Mouse (Mus musculus) small intestine, adult 2 months (tissue): ENCODE results near the gene H2-T24. TPM values are rescaled to one million over a fixed set of nuclear protein-coding genes. Genes with fewer than 3 reads are reported as not detected.

Source experiments
- H3K27ac ChIP-seq: fragments of 200-500 bp; 2 replicates; pipeline ENCODE4 v1.5.1; 2012; ENCODE audit warnings: low read depth, low read length, control low read depth, inconsistent platforms; ENCODE audit not compliant: insufficient read depth
- H3K27me3 ChIP-seq: fragments of 200-500 bp; 2 replicates; pipeline ENCODE4 v1.6.1; 2012; ENCODE audit warnings: mild to moderate bottlenecking, moderate library complexity, low read length, inconsistent platforms; ENCODE audit not compliant: control insufficient read depth, insufficient read depth
- H3K36me3 ChIP-seq: fragments of 200-500 bp; 2 replicates; pipeline ENCODE4 v1.6.1; 2012; ENCODE audit warnings: mild to moderate bottlenecking, low read length, control low read depth, inconsistent platforms; ENCODE audit not compliant: control insufficient read depth, insufficient read depth
- H3K4me1 ChIP-seq: fragments of 200-500 bp; 2 replicates; pipeline ENCODE4 v1.6.1; 2012; ENCODE audit warnings: low read length, inconsistent platforms, mixed read lengths; ENCODE audit not compliant: control insufficient read depth, insufficient read depth, insufficient read length
- H3K4me3 ChIP-seq: fragments of 200-500 bp; 2 replicates; pipeline ENCODE4 v1.5.1; 2012; ENCODE audit warnings: low read depth, mild to moderate bottlenecking, control low read depth, inconsistent platforms, low read length, moderate library complexity
- CTCF ChIP-seq: fragments of 200-500 bp; IDR thresholded peaks from 2 replicates; pipeline ENCODE4 v1.5.1; 2012; ENCODE audit warnings: low read depth, mild to moderate bottlenecking, control low read depth, inconsistent platforms, low read length, moderate library complexity, mixed read lengths; ENCODE audit not compliant: insufficient replicate concordance, insufficient read length; ENCODE audit errors: extremely low read depth
- POLR2A ChIP-seq: fragments of 200-500 bp; IDR thresholded peaks from 2 replicates; pipeline ENCODE4 v1.6.1; 2012; ENCODE audit warnings: low read depth, mild to moderate bottlenecking, control low read depth, inconsistent platforms, low read length, moderate library complexity
- WGBS: fragments of 180-500 bp; shearing (Covaris S2); methylation state at CpG from one replicate; pipeline ENCODE4 v1.1.7; 2018; 5-methylcytosine and 5-hydroxymethylcytosine counted together
- polyA plus RNA-seq: library from polyadenylated mRNA; depleted of rRNA; stranded (reverse); fragments of >200 nt; gene quantifications from 2 replicates; pipeline ENCODE4 v1.2.3, GENCODE M21; 2012; rRNA removed

The H2-T24 gene
- polyA plus RNA-seq, 1 experiment: 5.4 TPM

DNA sequence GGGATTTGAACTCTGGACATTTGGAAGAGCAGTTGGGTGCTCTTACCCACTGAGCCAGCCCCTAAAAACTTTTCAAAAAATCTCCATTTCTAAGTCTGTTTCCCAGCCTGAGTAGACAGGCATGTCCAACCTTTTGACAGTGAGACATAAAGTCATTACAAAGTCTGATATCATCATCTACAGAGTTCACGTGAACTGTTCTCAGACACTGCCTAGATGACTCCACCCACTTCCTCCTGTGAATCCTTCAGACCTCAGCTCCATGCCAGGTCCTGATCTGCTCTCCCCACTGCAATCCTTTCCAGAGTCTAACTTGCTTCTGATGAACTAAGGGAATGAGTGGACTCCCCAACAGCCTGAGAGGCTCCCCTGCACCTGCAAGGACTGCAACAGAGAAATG lies 48.2 kb downstream of the H2-T24 start:
- TF ChIP-seq CTCF (no peak), POLR2A (no peak)

GRCm38 (mm10) chr17:35969418-35970389 lies 50.7 kb downstream of the H2-T24 start, which contains the start of gene Abcf1:
TSS of gene Abcf1 (minus strand) at chr17:35969761.
- Histone ChIP-seq H3K27me3 (no peaks in the 10 kb centered on the region), H3K4me1 (peaks cover 10% of the 10 kb centered on the region; the same call in 1 of the 2 replicates), H3K27ac (peak within 1 kb of the TSS; percentile 87), H3K4me3 (peak within 1 kb of the TSS; percentile 85), H3K36me3 (peaks cover 10% of the 10 kb centered on the region)
- under 1% methylated on average over 68 of the region's 68 CpGs for WGBS
- no peak for TF ChIP-seq CTCF
- TF ChIP-seq POLR2A: peak; percentile 65

More for the DNA sequence above, 48.2 kb downstream of the H2-T24 start:
- H3K4me3 ChIP-seq: no peak overlapping the region
- H3K4me1 ChIP-seq: peaks cover 10% of the 10 kb centered on the region; the same call in 1 of the 2 replicates
- peaks cover 4% of the 10 kb centered on the region; the same call in 1 of the 2 replicates for H3K36me3 ChIP-seq
- WGBS: 9% methylated on average over 1 of the region's 1 CpGs
- H3K27ac ChIP-seq: no peak overlapping the region
- H3K27me3 ChIP-seq: no peaks in the 10 kb centered on the region

- TF ChIP-seq POLR2A (no peak), CTCF (no peak)
- no peaks in the 10 kb centered on the region for H3K27me3 ChIP-seq
- peaks cover 24% of the 10 kb centered on the region for H3K36me3 ChIP-seq
- H3K27ac ChIP-seq: no peak overlapping the region
- H3K4me1 ChIP-seq: peaks cover 10% of the 10 kb centered on the region; the same call in 1 of the 2 replicates
- no peak overlapping the region for H3K4me3 ChIP-seq
- 85% methylated on average over 2 of the region's 2 CpGs for WGBS
Observed at GRCm38 (mm10) chr17:35967621-35968020, 52.7 kb downstream of the H2-T24 start.

- 90% methylated on average over 10 of the region's 10 CpGs for WGBS
- no peaks in the 10 kb centered on the region for H3K27me3 ChIP-seq
- H3K4me3 ChIP-seq: no peak overlapping the region
- H3K4me1 ChIP-seq: peaks cover under 1% of the 10 kb centered on the region; the same call in 1 of the 2 replicates
- H3K36me3 ChIP-seq: peaks cover 64% of the 10 kb centered on the region
- H3K27ac ChIP-seq: no peak overlapping the region
- TF ChIP-seq POLR2A (no peak), CTCF (no peak)
Observed at GRCm38 (mm10) chr17:35963279-35963678, 57.1 kb downstream of the H2-T24 start.

DNA sequence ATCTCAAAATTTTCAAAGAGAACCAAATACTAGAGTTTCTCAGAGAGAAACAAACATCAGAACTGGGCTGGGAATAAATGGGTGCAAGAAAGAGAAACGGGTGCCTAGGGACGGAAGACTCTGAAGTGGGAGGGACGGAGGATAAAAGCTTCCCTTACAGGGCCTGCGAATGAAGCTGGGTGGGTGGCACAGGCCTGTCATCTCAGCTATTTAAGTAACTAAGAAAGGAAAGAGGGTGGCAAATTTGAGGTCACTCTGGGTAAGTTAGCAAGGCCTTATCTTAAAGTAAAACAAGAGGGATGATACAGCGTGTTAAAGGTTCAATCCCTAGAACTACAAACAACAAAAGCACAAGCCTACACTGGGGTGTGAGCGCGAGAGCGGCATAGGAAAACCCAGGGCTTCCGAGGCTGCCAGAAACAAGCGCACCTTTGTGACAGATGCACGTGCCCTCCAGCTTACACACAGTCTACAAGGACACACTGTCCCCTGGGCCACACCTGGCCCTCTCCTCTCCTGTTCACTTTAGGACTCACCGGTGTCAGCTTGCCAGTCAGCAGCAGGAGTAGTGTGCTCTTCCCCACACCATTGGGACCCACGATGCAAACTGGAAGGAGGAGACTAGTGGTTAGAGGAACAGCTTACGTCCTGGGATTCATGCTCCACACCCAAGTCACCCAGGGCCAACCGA lies 61.7 kb downstream of the H2-T24 start:
- no peaks in the 10 kb centered on the region for H3K4me1 ChIP-seq
- WGBS: 95% methylated on average over 15 of the region's 15 CpGs
- no peak for TF ChIP-seq POLR2A
- TF ChIP-seq CTCF: no peak
- H3K36me3 ChIP-seq: peaks cover 75% of the 10 kb centered on the region
- no peak overlapping the region for H3K27ac ChIP-seq
- no peaks in the 10 kb centered on the region for H3K27me3 ChIP-seq
- H3K4me3 ChIP-seq: no peak overlapping the region

Other genes with a start within 250 kb of the H2-T24 start
- gene Ier3, start 198.9 kb downstream of the H2-T24 start, polyA plus RNA-seq: 6.1 and 8.6 TPM in 2 replicates
- 33.4 and 53.2 TPM in 2 replicates for gene Flot1, start 197.3 kb downstream of the H2-T24 start, polyA plus RNA-seq
- gene Tubb5, start 182.3 kb downstream of the H2-T24 start, polyA plus RNA-seq: 82.8 and 157 TPM in 2 replicates
- gene Mdc1, start 179.0 kb downstream of the H2-T24 start, polyA plus RNA-seq: 1.7 and 3.2 TPM in 2 replicates
- 9.3 and 15.9 TPM in 2 replicates for gene Nrm, start 159.2 kb downstream of the H2-T24 start, polyA plus RNA-seq
- gene Ppp1r18, start 155.0 kb downstream of the H2-T24 start, polyA plus RNA-seq: 16.5 and 22.0 TPM in 2 replicates
- 47.0 and 64.3 TPM in 2 replicates for gene Dhx16, start 140.7 kb downstream of the H2-T24 start, polyA plus RNA-seq
- gene 2310061I04Rik, start 123.1 kb downstream of the H2-T24 start, polyA plus RNA-seq: 82.8 and 142 TPM in 2 replicates
- 24.7 and 56.1 TPM in 2 replicates for gene Atat1, start 110.5 kb downstream of the H2-T24 start, polyA plus RNA-seq
- gene Mrps18b, start 104.2 kb downstream of the H2-T24 start, polyA plus RNA-seq: 49.0 and 63.4 TPM in 2 replicates
- 15.1 and 33.3 TPM in 2 replicates for gene Ppp1r10, start 104.1 kb downstream of the H2-T24 start, polyA plus RNA-seq
- gene Abcf1, start 50.8 kb downstream of the H2-T24 start, polyA plus RNA-seq: 52.7 and 84.9 TPM in 2 replicates
- gene Gnl1, start 40.7 kb downstream of the H2-T24 start, polyA plus RNA-seq: 13.1 and 24.7 TPM in 2 replicates
- gene Prr3, start 40.3 kb downstream of the H2-T24 start, polyA plus RNA-seq: 5.5 and 7.8 TPM in 2 replicates
- gene H2-T23, start 12.3 kb upstream of the H2-T24 start, polyA plus RNA-seq: 268 and 784 TPM in 2 replicates
- 32.0 and 60.5 TPM in 2 replicates for gene H2-T22, start 22.2 kb upstream of the H2-T24 start, polyA plus RNA-seq
- not detected in 2 replicates for gene Gm6034, start 22.4 kb upstream of the H2-T24 start, polyA plus RNA-seq
- 70.6 and 179 TPM in 2 replicates for gene Gm11127, start 37.8 kb upstream of the H2-T24 start, polyA plus RNA-seq
- gene Gm19684, start 101.1 kb upstream of the H2-T24 start, polyA plus RNA-seq: 0.22 and 0.27 TPM in 2 replicates
- gene Gm7030, start 108.9 kb upstream of the H2-T24 start, polyA plus RNA-seq: 12.5 and 88.2 TPM in 2 replicates
- gene Gm8909, start 148.0 kb upstream of the H2-T24 start, polyA plus RNA-seq: 118 and 149 TPM in 2 replicates
- 68.4 and 126 TPM in 2 replicates for gene H2-T3, start 169.7 kb upstream of the H2-T24 start, polyA plus RNA-seq
- 70.7 and 129 TPM in 2 replicates for gene Rpp21, start 237.5 kb upstream of the H2-T24 start, polyA plus RNA-seq